Mouse (Mus musculus) MEL (cell line): ENCODE measurements around the gene Ccdc47. TPM values are rescaled to one million over a fixed set of nuclear protein-coding genes. Genes with fewer than 3 reads are reported as not detected.

Experiments
- DNase-seq: peaks from one replicate; pipeline ENCODE4 v3.0.0; 2011; ENCODE audit warnings: low read depth, low spot score
- H3K27ac ChIP-seq: 2 replicates; pipeline ENCODE4 v1.5.1; 2012; ENCODE audit warnings: low read depth, mild to moderate bottlenecking, control low read depth, low read length, moderate library complexity; ENCODE audit not compliant: control insufficient read depth
- H3K27me3 ChIP-seq, 2 experiments: fragments of 150-350 bp in 1 of 2; sonication (generic) in 1 of 2; 2 replicates each; pipeline ENCODE4 v1.6.1; 2012; ENCODE audit warnings: low read length in 2 of 2, mild to moderate bottlenecking in 2 of 2, improper control_type of control experiment in 1 of 2, moderate library complexity in 1 of 2; ENCODE audit not compliant: insufficient read depth in 2 of 2, control insufficient read depth in 1 of 2
- H3K36me3 ChIP-seq, 2 experiments: 2 replicates each; pipeline ENCODE4 v1.6.1; 2012 to 2014; ENCODE audit warnings: low read length in 2 of 2, improper control_type of control experiment in 1 of 2, inconsistent platforms in 1 of 2, mild to moderate bottlenecking in 1 of 2; ENCODE audit not compliant: insufficient read depth in 2 of 2, control insufficient read depth in 1 of 2
- H3K4me1 ChIP-seq, 2 experiments: fragments of 150-350 bp in 1 of 2; sonication (generic) in 1 of 2; 2 replicates each; pipeline ENCODE4 v1.6.1; 2012; ENCODE audit warnings: low read length in 2 of 2, improper control_type of control experiment in 1 of 2, mild to moderate bottlenecking in 1 of 2; ENCODE audit not compliant: insufficient read depth in 2 of 2, control insufficient read depth in 1 of 2
- H3K4me3 ChIP-seq, 2 experiments: fragments of 150-350 bp in 1 of 2; sonication (generic) in 1 of 2; 2 replicates each; pipeline ENCODE4 v1.5.1; 2012; ENCODE audit warnings: low read depth in 2 of 2, low read length in 2 of 2, mild to moderate bottlenecking in 2 of 2, moderate library complexity in 2 of 2, control low read depth in 1 of 2, improper control_type of control experiment in 1 of 2; ENCODE audit not compliant: control insufficient read depth in 1 of 2, insufficient read depth in 1 of 2
- H3K79me2 ChIP-seq: 2 replicates; pipeline ENCODE4 v1.6.1; 2012; ENCODE audit warnings: mild to moderate bottlenecking, low read length, moderate library complexity; ENCODE audit not compliant: control insufficient read depth, poor library complexity, insufficient read depth
- H3K9ac ChIP-seq: 2 replicates; pipeline ENCODE4 v1.6.1; 2012; ENCODE audit warnings: low read depth, mild to moderate bottlenecking, control low read depth, low read length, moderate library complexity; ENCODE audit not compliant: control insufficient read depth, poor library complexity, severe bottlenecking
- H3K9me3 ChIP-seq: fragments of 150-350 bp; sonication (generic); replicated peaks from 2 replicates; pipeline ENCODE4 v1.6.1; 2012; ENCODE audit warnings: mild to moderate bottlenecking, low read length, improper control_type of control experiment, moderate library complexity; ENCODE audit not compliant: insufficient read depth
- CHD1 ChIP-seq: IDR thresholded peaks from 2 replicates; pipeline ENCODE4 v1.6.1; 2012; ENCODE audit warnings: low read depth, mild to moderate bottlenecking, inconsistent platforms, low read length, improper control_type of control experiment
- CHD2 ChIP-seq: IDR thresholded peaks from 2 replicates; pipeline ENCODE4 v1.6.1; 2011; ENCODE audit warnings: low read length, improper control_type of control experiment
- CTCF ChIP-seq, 3 experiments: IDR thresholded peaks in 2 of 3; conservative IDR thresholded peaks in 1 of 3; 2 replicates each; pipeline ENCODE4 v1.5.1; 2011 to 2012; ENCODE audit warnings: low read length in 3 of 3, low read depth in 2 of 3, mild to moderate bottlenecking in 2 of 3, improper control_type of control experiment in 1 of 3, inconsistent platforms in 1 of 3, mixed read lengths in 1 of 3, moderate library complexity in 1 of 3; ENCODE audit not compliant: control insufficient read depth in 1 of 3, insufficient read depth in 1 of 3, poor library complexity in 1 of 3, severe bottlenecking in 1 of 3
- E2F4 ChIP-seq: IDR thresholded peaks from 2 replicates; pipeline ENCODE4 v1.6.1; 2011; ENCODE audit warnings: low read depth, low read length, improper control_type of control experiment, borderline replicate concordance
- ELF1 ChIP-seq: IDR thresholded peaks from 2 replicates; pipeline ENCODE4 v1.6.1; 2014; ENCODE audit warnings: low read depth, mild to moderate bottlenecking, inconsistent platforms, low read length, improper control_type of control experiment, moderate library complexity
- EP300 ChIP-seq, 2 experiments: IDR thresholded peaks; 2 replicates each; pipeline ENCODE4 v1.6.1; 2011; ENCODE audit warnings: improper control_type of control experiment in 2 of 2, low read length in 2 of 2, low read depth in 1 of 2, mild to moderate bottlenecking in 1 of 2
- ETS1 ChIP-seq: IDR thresholded peaks from 2 replicates; pipeline ENCODE4 v1.6.1; 2012; ENCODE audit warnings: low read depth, mild to moderate bottlenecking, inconsistent platforms, low read length, improper control_type of control experiment, moderate library complexity
- JUND ChIP-seq: IDR thresholded peaks from 2 replicates; pipeline ENCODE4 v1.6.1; 2011; ENCODE audit warnings: low read depth, mild to moderate bottlenecking, improper control_type of control experiment, low read length
- MAX ChIP-seq: IDR thresholded peaks from 2 replicates; pipeline ENCODE4 v1.6.1; 2011; ENCODE audit warnings: low read length, improper control_type of control experiment
- MAZ ChIP-seq: IDR thresholded peaks from 2 replicates; pipeline ENCODE4 v1.6.1; 2012; ENCODE audit warnings: low read depth, mild to moderate bottlenecking, inconsistent platforms, low read length, improper control_type of control experiment
- MEF2A ChIP-seq: IDR thresholded peaks from 2 replicates; pipeline ENCODE4 v1.6.1; 2014; ENCODE audit warnings: low read depth, mild to moderate bottlenecking, inconsistent platforms, low read length, improper control_type of control experiment; ENCODE audit not compliant: poor library complexity, insufficient replicate concordance, severe bottlenecking; ENCODE audit errors: extremely low read depth
- MXI1 ChIP-seq: IDR thresholded peaks from 2 replicates; pipeline ENCODE4 v1.6.1; 2011; ENCODE audit warnings: mild to moderate bottlenecking, low read depth, low read length, improper control_type of control experiment
- MYC ChIP-seq: IDR thresholded peaks from 2 replicates; pipeline ENCODE4 v1.6.1; 2011; ENCODE audit warnings: low read depth, mild to moderate bottlenecking, low read length, improper control_type of control experiment, moderate library complexity
- NELFE ChIP-seq: IDR thresholded peaks from 2 replicates; pipeline ENCODE4 v1.6.1; 2011; ENCODE audit warnings: low read depth, low read length, improper control_type of control experiment
- NRF1 ChIP-seq: IDR thresholded peaks from 2 replicates; pipeline ENCODE4 v1.6.1; 2014; ENCODE audit warnings: low read depth, mild to moderate bottlenecking, inconsistent platforms, low read length, improper control_type of control experiment, moderate library complexity; ENCODE audit not compliant: poor library complexity, insufficient read depth, severe bottlenecking
- POLR2AphosphoS2 ChIP-seq: IDR thresholded peaks from 2 replicates; pipeline ENCODE4 v1.6.1; 2011; ENCODE audit warnings: low read length, improper control_type of control experiment
- RCOR1 ChIP-seq: IDR thresholded peaks from 2 replicates; pipeline ENCODE4 v1.6.1; 2012; ENCODE audit warnings: low read depth, mild to moderate bottlenecking, inconsistent platforms, low read length, improper control_type of control experiment
- TAL1 ChIP-seq: IDR thresholded peaks from 2 replicates; pipeline ENCODE4 v1.6.1; 2012; ENCODE audit warnings: mild to moderate bottlenecking, inconsistent platforms, low read length, moderate library complexity, mixed read lengths
- TCF12 ChIP-seq: IDR thresholded peaks from 2 replicates; pipeline ENCODE4 v1.6.1; 2014; ENCODE audit warnings: low read depth, mild to moderate bottlenecking, inconsistent platforms, low read length, improper control_type of control experiment, moderate library complexity
- UBTF ChIP-seq: IDR thresholded peaks from 2 replicates; pipeline ENCODE4 v1.6.1; 2012; ENCODE audit warnings: low read depth, mild to moderate bottlenecking, inconsistent platforms, low read length, improper control_type of control experiment, moderate library complexity, borderline replicate concordance; ENCODE audit not compliant: insufficient read depth
- USF1 ChIP-seq: IDR thresholded peaks from 2 replicates; pipeline ENCODE4 v1.6.1; 2014; ENCODE audit warnings: low read depth, mild to moderate bottlenecking, inconsistent platforms, low read length, improper control_type of control experiment, moderate library complexity
- ZC3H11A ChIP-seq: IDR thresholded peaks from 2 replicates; pipeline ENCODE4 v1.6.1; 2012; ENCODE audit warnings: low read depth, mild to moderate bottlenecking, inconsistent platforms, low read length, improper control_type of control experiment
- ZKSCAN1 ChIP-seq: IDR thresholded peaks from 2 replicates; pipeline ENCODE4 v1.6.1; 2012; ENCODE audit warnings: low read depth, mild to moderate bottlenecking, inconsistent platforms, low read length, improper control_type of control experiment, moderate library complexity
- ZMIZ1 ChIP-seq: IDR thresholded peaks from 2 replicates; pipeline ENCODE4 v1.6.1; 2012; ENCODE audit warnings: low read depth, mild to moderate bottlenecking, inconsistent platforms, low read length, improper control_type of control experiment, moderate library complexity
- ZNF384 ChIP-seq: IDR thresholded peaks from 2 replicates; pipeline ENCODE4 v1.6.1; 2012; ENCODE audit warnings: low read depth, mild to moderate bottlenecking, inconsistent platforms, low read length, improper control_type of control experiment
- polyA plus RNA-seq, 2 experiments: library from polyadenylated mRNA; stranded (reverse) in 1 of 2; unstranded in 1 of 2; fragments of >175 nt in 1 of 2; fragments of >200 nt in 1 of 2; gene quantifications; 2 replicates each; pipeline versions ENCODE4 v1.2.1 to v1.2.4; 2012; ENCODE audit warnings: low replicate concordance in 2 of 2, low read depth in 1 of 2; ENCODE audit not compliant: insufficient read length in 2 of 2, insufficient read depth in 1 of 2, missing spikeins in 1 of 2
- total RNA-seq: library from RNA; depleted of rRNA; stranded (reverse); fragments of 300-350 nt; gene quantifications from 2 replicates; pipeline ENCODE4 v1.2.3, GENCODE M21; 2012

The Ccdc47 gene
- total and polyA plus RNA-seq, 3 experiments: 47.6 to 145 (median 51.6) TPM

DNA sequence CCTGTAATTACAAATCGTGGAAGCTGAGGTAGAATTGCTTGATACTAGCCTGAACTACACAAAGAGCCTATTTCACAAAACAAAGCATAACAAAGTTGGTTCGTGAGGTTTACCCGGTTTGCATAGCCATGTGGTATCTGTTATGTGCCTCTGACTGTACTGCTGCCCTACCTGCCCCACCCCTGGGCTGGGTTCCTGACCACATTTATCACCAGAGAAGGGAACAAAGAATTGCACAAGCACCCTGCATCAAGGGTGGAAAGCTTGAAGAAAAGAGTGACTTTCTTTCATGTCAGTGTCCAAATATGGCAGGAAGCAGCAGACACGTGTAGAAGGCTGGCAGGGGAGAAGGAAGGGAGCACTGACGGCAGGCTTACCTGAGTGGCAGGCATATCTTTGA lies 48.7 kb downstream of the Ccdc47 start (continued):
- TF ChIP-seq ETS1: no peak

DNA sequence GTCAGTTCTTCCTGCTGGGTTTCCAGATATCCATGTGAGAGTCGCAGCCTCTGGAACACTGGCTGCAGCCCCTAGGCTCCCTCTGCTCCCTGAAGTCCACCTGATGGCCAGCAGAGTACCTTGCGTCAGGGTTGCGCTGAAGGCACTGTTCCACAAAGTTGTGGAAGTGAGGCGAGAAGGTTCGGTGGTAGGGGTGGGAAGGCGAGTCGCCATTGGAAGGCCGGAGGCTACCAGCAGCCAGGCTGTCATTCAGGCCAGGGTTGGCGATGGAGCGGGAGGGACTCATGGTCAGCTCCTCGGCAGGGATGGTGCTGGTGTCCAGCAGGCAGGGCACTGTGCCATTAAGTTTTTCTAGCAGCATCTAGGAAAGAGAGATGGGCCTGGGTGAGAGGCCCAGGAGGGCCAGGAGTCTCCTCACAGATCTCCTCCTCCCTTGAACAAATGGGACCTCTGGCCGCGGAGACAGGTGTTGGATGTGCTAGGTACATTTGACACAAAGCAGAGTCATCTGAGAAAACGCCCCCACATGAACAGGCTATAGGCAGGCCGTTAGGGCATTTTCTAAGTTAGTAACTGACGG lies 51.5 kb downstream of the Ccdc47 start:
- H3K4me3 ChIP-seq: no peak overlapping the region
- no peak overlapping the region for H3K27ac ChIP-seq
- TF ChIP-seq CTCF (IDR thresholded peaks at IDR 0.05 in 2 of 3, conservative IDR thresholded peaks at IDR 0.05 in 1 of 3; ENCODE audit: control insufficient read depth in 1 of 3, insufficient read depth in 1 of 3, low read depth in 2 of 3, low read length in 3 of 3, poor library complexity in 1 of 3, severe bottlenecking in 1 of 3) (no peak), UBTF (no peak), TCF12 (no peak), CHD2 (no peak), ZMIZ1 (no peak), POLR2AphosphoS2 (no peak), CHD1 (no peak), NELFE (no peak), ZC3H11A (no peak), MAZ (no peak), ZKSCAN1 (no peak), MYC (no peak), USF1 (no peak), RCOR1 (no peak), MEF2A (no peak), MXI1 (no peak), MAX (no peak)
- TF ChIP-seq, all 39 proteins: peak for 0

DNA sequence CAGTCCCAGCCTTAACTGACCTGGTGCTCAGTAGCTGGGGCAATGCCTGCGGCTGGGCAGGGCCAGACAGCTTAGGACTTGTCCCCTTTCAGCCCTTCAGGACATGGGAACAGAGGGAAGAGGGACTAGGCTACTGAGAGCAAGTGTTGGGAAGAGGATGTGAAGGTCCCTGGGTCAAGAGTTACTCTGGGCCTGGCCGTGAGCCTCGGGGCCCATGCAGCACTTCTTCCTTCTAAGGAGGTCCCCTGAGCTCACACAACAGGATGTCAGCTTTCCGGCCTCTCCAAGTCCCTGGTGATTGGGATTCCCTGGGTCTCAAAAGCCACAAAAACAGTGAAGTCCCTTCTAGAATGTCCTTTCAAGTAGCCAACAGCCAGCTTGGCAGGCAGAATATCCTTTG lies 52.6 kb downstream of the Ccdc47 start:
- Histone ChIP-seq H3K4me3 (no peak overlapping the region), H3K4me1 (peaks cover 0 to 11% of the 10 kb centered on the region in 2 experiments; a peak in 2 of 4 replicates), H3K36me3 (peaks cover 0 to 2% of the 10 kb centered on the region in 2 experiments; a peak in 1 of 4 replicates)

More for the DNA sequence above, 51.5 kb downstream of the Ccdc47 start:
- Histone ChIP-seq H3K4me1 (peaks cover 0 to 5% of the 10 kb centered on the region in 2 experiments; a peak in 2 of 4 replicates), H3K36me3 (no peaks in the 10 kb centered on the region; a peak in 1 of 4 replicates), H3K79me2 (peaks cover 4% of the 10 kb centered on the region; the same call in 1 of the 2 replicates), H3K9ac (no peak overlapping the region), H3K9me3 (no peaks in the 10 kb centered on the region), H3K27me3 (no peaks in the 10 kb centered on the region)
- DNase-seq: no peak

More for the DNA sequence above, 52.6 kb downstream of the Ccdc47 start:
- no peak for DNase-seq
- Histone ChIP-seq H3K9ac (no peak overlapping the region), H3K27me3 (no peaks in the 10 kb centered on the region), H3K9me3 (no peaks in the 10 kb centered on the region), H3K79me2 (peaks cover 12% of the 10 kb centered on the region), H3K27ac (no peak overlapping the region)
- TF ChIP-seq E2F4: no peak
- no peak for TF ChIP-seq MYC
- no peak for TF ChIP-seq ZNF384
- no peak for TF ChIP-seq MAZ
- TF ChIP-seq MEF2A: no peak
- no peak for TF ChIP-seq RCOR1
- TF ChIP-seq CHD1: no peak
- no peak for TF ChIP-seq NRF1
- TF ChIP-seq EP300 (IDR thresholded peaks at IDR 0.05; ENCODE audit: low read depth in 1 of 2, low read length in 2 of 2): no peak
- no peak for TF ChIP-seq TCF12
- TF ChIP-seq ELF1: no peak
- no peak for TF ChIP-seq TAL1
- no peak for TF ChIP-seq NELFE
- no peak for TF ChIP-seq ZMIZ1
- TF ChIP-seq JUND: no peak
